Mouse (Mus musculus) G1E (cell line): ENCODE measurements around the gene Lap3. TPM values are rescaled to one million over a fixed set of nuclear protein-coding genes. Genes with fewer than 3 reads are reported as not detected.
A peak's percentile ranks its signal among the peaks of the same experiment; 100 is the strongest.

Experiments
- ATAC-seq: 2 replicates; pipeline ENCODE4 v1.8.0; 2016; ENCODE audit warnings: mild to moderate bottlenecking; ENCODE audit not compliant: insufficient number of reproducible peaks, poor library complexity, low FRiP score, severe bottlenecking; ENCODE audit errors: extremely low read depth
- DNase-seq: peaks from one replicate; pipeline ENCODE4 v3.0.0; 2012; ENCODE audit warnings: low spot score
- H3K27me3 ChIP-seq: 2 replicates; pipeline ENCODE4 v1.6.1; 2012; ENCODE audit warnings: mild to moderate bottlenecking, low read length, inconsistent platforms; ENCODE audit not compliant: insufficient read depth
- H3K36me3 ChIP-seq: replicated peaks from 2 replicates; pipeline ENCODE3; 2012; ENCODE audit warnings: mild to moderate bottlenecking, inconsistent platforms
- H3K4me1 ChIP-seq: 2 replicates; pipeline ENCODE4 v1.6.1; 2012; ENCODE audit warnings: low read depth, low read length, inconsistent platforms, mixed read lengths; ENCODE audit not compliant: insufficient read depth
- H3K4me3 ChIP-seq: 2 replicates; pipeline ENCODE4 v1.5.1; 2012; ENCODE audit warnings: low read depth, mild to moderate bottlenecking, inconsistent platforms, low read length, moderate library complexity, mixed read lengths
- H3K9me3 ChIP-seq: replicated peaks from 2 replicates; pipeline ENCODE4 v1.6.1; 2012; ENCODE audit warnings: inconsistent platforms
- CTCF ChIP-seq: IDR thresholded peaks from 2 replicates; pipeline ENCODE4 v1.5.1; 2012; ENCODE audit warnings: low read depth, low read length, inconsistent platforms, mixed read lengths
- GATA1 ChIP-seq: IDR thresholded peaks from 2 replicates; pipeline ENCODE4 v1.6.1; 2012; ENCODE audit warnings: borderline replicate concordance, low read length, inconsistent platforms, mixed read lengths
- GATA2 ChIP-seq: IDR thresholded peaks from 2 replicates; pipeline ENCODE4 v1.6.1; 2012; ENCODE audit warnings: low read depth, low read length, inconsistent platforms, borderline replicate concordance
- POLR2AphosphoS5 ChIP-seq: IDR thresholded peaks from 2 replicates; pipeline ENCODE4 v1.6.1; 2012; ENCODE audit warnings: low read depth, low read length, inconsistent platforms; ENCODE audit not compliant: insufficient replicate concordance
- TAL1 ChIP-seq: conservative IDR thresholded peaks from 2 replicates; pipeline ENCODE4 v1.6.1; 2012; ENCODE audit warnings: low read depth, low read length, inconsistent platforms, mixed read lengths
- polyA plus RNA-seq: library from polyadenylated mRNA; stranded (reverse); fragments of >175 nt; gene quantifications from 2 replicates; pipeline ENCODE4 v1.2.3, GENCODE M21; 2012
- total RNA-seq, 2 experiments: library from RNA; stranded (forward) in 1 of 2; stranded (reverse) in 1 of 2; fragments of 200-1000 nt in 1 of 2; fragments of >200 nt in 1 of 2; fragmentation: Nextera tagmentation in 1 of 2; gene quantifications; 2 replicates each; pipeline ENCODE4 v1.2.3; 2014 to 2017

Gene Lap3
- total and polyA plus RNA-seq, 3 experiments = 22.9 to 49.6 (median 47.9) TPM

DNA sequence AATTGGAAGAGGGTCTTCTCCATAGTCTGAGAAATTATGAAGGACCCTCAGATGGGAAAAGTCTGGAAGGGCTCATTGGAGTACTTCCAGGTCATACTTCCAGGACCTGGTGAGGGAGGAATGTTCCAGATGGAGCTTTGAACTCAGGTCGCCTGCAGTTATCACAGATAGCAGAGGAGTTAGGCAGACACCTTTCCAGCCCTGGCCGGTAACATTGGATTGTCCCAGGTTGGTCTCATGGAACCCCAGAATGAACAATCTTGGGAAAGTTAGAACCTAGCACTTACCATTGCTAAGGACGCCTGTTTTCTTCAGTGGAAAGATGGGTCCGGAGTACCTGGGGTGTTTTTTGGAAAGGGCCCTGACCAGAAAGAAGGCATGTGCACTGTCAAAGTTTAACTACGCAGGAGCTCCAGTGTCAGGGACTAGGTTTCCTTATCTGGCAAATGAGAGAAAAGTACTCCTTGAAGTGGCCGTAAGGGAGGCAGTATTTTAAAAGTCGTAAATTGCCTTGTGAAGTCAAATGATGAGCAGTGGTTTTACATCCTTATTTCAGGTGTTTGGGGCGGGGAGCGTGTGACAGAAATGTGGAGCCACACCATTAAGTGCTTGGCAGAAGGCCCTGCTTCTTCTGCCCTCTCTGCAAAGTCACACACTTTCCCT, 1.1 kb downstream of the Lap3 start:
- DNase-seq = no peak
- H3K4me1 ChIP-seq = peaks cover 35% of the 10 kb centered on the region
- H3K9me3 ChIP-seq = no peaks in the 10 kb centered on the region
- H3K4me3 ChIP-seq = peak overlapping the region; percentile 82
- H3K36me3 ChIP-seq = peaks cover 48% of the 10 kb centered on the region
- peaks cover 15% of the 10 kb centered on the region for H3K27me3 ChIP-seq
- no peak for ATAC-seq
- TF ChIP-seq GATA1 (no peak), GATA2 (no peak), TAL1 (no peak), POLR2AphosphoS5 (no peak), CTCF (no peak)

GRCm38 (mm10) chr5:45495429-45495975, 2.3 kb downstream of the Lap3 start:
- no peak for ATAC-seq
- peaks cover 10% of the 10 kb centered on the region for H3K27me3 ChIP-seq
- peaks cover 33% of the 10 kb centered on the region for H3K4me1 ChIP-seq
- H3K4me3 ChIP-seq = no peak overlapping the region; the same call in 1 of the 2 replicates
- peaks cover 60% of the 10 kb centered on the region for H3K36me3 ChIP-seq
- H3K9me3 ChIP-seq = no peaks in the 10 kb centered on the region
- DNase-seq = no peak
- TF ChIP-seq CTCF = no peak
- TF ChIP-seq GATA2 = no peak
- no peak for TF ChIP-seq POLR2AphosphoS5
- no peak for TF ChIP-seq TAL1
- no peak for TF ChIP-seq GATA1

DNA sequence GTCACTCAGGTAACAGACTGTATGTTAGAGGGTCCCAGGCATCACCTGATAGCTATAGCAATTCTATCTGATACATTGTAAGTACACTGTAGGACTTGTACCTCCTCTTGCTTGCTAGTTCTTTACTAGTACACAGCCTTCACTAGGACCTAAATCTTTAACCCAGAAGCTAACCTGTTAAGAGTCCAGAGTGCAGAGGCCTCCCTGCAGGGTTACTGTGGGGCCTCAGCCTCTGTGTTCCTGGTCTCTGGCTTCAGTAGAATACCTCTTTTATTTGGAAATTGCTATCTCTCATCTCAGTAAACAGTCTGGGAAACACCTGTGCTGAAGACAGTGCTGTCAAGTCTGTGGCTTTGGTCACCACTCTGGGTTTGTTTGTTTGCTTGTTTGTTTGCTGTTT, 2.9 kb downstream of the Lap3 start:
- peaks cover 65% of the 10 kb centered on the region for H3K36me3 ChIP-seq
- H3K4me1 ChIP-seq = peaks cover 33% of the 10 kb centered on the region
- H3K9me3 ChIP-seq = no peaks in the 10 kb centered on the region
- ATAC-seq (no peak), DNase-seq (no peak)
- H3K4me3 ChIP-seq = no peak overlapping the region
- TF ChIP-seq GATA2 (no peak), GATA1 (no peak), TAL1 (no peak), POLR2AphosphoS5 (no peak), CTCF (no peak)
- peaks cover 5% of the 10 kb centered on the region for H3K27me3 ChIP-seq

DNA sequence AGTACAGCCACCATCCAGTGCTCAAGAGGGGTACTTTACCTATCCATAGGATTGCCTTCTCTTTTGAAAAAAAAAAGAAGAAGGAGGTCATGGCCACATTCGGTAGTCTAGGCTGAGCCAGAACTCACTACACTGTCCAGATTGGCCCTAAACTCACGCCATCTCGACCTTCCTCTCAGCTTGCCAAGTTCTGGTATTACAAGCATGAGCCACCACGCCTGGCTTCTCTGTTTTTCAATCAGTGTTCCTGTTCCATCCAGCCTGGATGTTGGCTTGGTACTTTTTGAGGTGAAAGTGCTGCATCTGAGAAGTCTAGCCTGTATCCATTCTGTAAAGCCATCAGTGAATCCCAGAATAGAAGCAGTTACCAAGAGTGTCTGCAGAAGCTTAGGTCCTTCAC, 3.3 kb downstream of the Lap3 start:
- peaks cover 69% of the 10 kb centered on the region for H3K36me3 ChIP-seq
- peaks cover 33% of the 10 kb centered on the region for H3K4me1 ChIP-seq

DNA sequence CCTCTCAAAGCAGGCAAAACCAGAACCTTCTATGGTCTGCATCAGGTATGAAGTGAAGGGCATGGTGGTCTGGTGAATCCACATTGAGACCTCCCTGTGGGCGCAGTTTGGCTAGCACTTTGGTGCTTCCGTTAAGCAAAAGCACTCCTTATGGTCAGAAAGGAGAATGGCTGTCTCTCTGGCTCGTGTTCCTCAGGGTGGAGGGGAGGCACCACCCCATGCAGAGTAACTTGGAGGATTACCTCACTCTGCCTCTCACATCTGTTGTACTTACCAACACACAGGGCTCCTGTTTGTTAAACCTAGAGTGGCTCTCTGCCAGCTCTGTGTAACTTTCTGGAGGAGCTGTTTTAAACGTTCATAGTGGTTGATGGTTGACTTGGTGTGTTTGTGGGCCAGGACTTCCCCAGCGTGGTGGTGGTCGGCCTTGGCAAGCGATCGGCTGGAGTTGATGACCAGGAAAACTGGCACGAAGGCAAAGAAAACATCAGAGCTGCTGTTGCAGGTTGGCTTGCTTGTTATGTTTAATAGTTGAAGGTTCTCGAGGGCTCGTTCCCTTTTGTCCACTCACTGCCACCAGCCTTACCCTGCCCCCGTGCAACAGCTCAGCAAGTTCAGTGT, 3.9 kb downstream of the Lap3 start:
- Histone ChIP-seq H3K9me3 (no peaks in the 10 kb centered on the region), H3K27me3 (no peaks in the 10 kb centered on the region), H3K4me1 (peaks cover 33% of the 10 kb centered on the region), H3K4me3 (no peak overlapping the region), H3K36me3 (peaks cover 74% of the 10 kb centered on the region)
- ATAC-seq (no peak), DNase-seq (no peak)
- no peak for TF ChIP-seq GATA2

More for the DNA sequence above, 3.3 kb downstream of the Lap3 start:
- no peak overlapping the region for H3K4me3 ChIP-seq
- TF ChIP-seq TAL1 = no peak
- no peak for TF ChIP-seq GATA2
- TF ChIP-seq POLR2AphosphoS5 = no peak
- no peak for TF ChIP-seq GATA1
- no peak for TF ChIP-seq CTCF
- H3K9me3 ChIP-seq = no peaks in the 10 kb centered on the region
- ATAC-seq = no peak
- peaks cover 2% of the 10 kb centered on the region; the same call in 1 of the 2 replicates for H3K27me3 ChIP-seq
- no peak for DNase-seq

DNA sequence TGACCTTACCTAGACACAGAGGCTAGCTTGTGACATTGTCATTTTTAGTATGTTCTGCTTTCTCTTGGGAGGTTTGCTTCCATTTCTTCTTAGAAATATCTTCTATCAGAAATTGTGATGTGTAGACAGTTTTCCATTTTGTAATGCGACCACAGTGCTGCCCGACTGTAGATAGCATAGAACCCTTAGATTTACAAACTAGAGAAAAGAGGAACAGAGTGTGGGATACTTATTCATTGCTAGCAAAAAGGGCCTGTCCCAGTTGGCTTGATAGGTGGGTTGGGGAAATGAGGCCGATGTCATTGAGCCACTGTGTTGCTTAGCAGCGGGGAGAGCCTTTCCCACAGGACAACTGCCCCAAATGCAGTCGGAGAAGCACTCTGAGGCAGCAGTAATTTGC, 4.4 kb downstream of the Lap3 start:
- Histone ChIP-seq H3K36me3 (peaks cover 79% of the 10 kb centered on the region), H3K9me3 (no peaks in the 10 kb centered on the region), H3K4me1 (peaks cover 28% of the 10 kb centered on the region), H3K27me3 (no peaks in the 10 kb centered on the region), H3K4me3 (no peak overlapping the region)
- TF ChIP-seq POLR2AphosphoS5 = no peak
- no peak for TF ChIP-seq CTCF
- TF ChIP-seq GATA1 = no peak
- no peak for TF ChIP-seq TAL1
- TF ChIP-seq GATA2 = no peak
- ATAC-seq (no peak), DNase-seq (no peak)

- peaks cover 80% of the 10 kb centered on the region for H3K36me3 ChIP-seq
- H3K4me3 ChIP-seq = no peak overlapping the region
- ATAC-seq (no peak), DNase-seq (no peak)
- H3K27me3 ChIP-seq = no peaks in the 10 kb centered on the region
- H3K9me3 ChIP-seq = no peaks in the 10 kb centered on the region
- TF ChIP-seq CTCF (no peak), GATA2 (no peak), GATA1 (no peak), TAL1 (no peak), POLR2AphosphoS5 (no peak)
- H3K4me1 ChIP-seq = no peaks in the 10 kb centered on the region
These were observed 16.9 kb downstream of the Lap3 start for GRCm38 (mm10) chr5:45510071-45510470.
